Mouse (Mus musculus) ovary, postnatal 36 days (tissue): ENCODE data around the gene Spn.
"Not testable (repeated sequence)": the region's sequence is repeated elsewhere in the genome, so short reads cannot be mapped to it uniquely, and the experiment has no call there.

Experiments
- DNase-seq: peaks from one replicate; pipeline ENCODE4 v3.0.0; 2022; ENCODE audit warnings: low spot score, mixed read lengths

The Spn gene

DNA sequence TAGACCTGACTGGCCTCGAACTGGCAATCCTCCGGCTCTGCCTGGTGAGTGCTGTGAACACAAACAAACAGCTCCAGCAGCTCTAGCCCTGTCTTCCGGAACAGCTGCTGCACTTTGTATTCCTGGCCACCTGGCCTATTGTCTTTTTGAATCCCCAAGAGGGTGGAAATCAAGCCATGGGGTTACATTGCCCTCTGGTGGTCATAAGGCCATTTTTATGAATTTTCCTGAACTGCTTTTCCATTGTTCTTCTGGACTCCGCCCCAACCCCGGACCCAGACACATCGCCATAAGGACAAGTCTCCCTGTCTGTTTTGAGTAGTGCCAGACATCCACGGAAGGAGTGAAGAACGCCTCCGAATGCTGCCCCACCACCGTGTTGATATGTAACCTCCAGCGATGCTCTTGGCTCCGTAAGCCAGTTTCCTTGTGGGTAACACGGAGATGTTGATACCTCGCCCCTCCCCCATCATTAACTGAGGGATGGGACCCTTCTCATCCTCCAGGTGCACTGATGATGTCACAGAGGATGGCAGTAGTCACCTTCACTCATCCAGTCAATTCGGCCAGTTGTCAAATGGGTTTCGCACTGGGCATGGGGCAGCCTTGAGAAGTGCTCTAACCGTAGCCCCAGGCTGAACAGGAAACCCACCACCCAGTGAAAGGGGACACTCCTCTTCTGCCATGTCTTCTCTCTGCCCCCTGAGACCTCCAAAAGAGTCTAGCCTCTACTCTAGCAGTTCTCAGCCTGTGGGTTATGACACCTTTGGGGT is 32.9 kb downstream of the Spn start:
- DNase-seq = peak; percentile 44

DNA sequence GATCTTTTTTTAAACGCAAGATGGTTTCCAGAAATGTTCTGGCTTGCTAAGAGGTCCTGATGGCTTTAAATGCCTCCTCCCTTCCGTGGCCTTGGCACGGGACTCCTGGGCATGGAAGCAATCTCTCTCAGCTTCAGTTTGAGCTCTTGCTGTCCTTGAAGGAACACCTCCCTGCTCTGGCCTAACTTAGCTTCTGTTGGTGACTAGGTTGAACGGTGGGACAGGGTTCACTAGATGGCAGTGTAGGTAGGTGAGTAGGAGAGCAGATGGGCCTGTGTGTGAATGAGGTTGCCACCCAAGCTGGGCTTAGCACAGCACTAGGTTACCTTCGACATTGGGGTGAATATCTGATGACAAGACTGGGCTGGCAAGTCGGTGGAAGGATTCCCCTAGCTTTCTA is 33.7 kb downstream of the Spn start:
- no peak for DNase-seq

GRCm38 (mm10) chr7:127102148-127102547 is 35.5 kb downstream of the Spn start:
- DNase-seq = no peak

GRCm38 (mm10) chr7:127101451-127102016 is 36.1 kb downstream of the Spn start:
- no peak for DNase-seq

DNA sequence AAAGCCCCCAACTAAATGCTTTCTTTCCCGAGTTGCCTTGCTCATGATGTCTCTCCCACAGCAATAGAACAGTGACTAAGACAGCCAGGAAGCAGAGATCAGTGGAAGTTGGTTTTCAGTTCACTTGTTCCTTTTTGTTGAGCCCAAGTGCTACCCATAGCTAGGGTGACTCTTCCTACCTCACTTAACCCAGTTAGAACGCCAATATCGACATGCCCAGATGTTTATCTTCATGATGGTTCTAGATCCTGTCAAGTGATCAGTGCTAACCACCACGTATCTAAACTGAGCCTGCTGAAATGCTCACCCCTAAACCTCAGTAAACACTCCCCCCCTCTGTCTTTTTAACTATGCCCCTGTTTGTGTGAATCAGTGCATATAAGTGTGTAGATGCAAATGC is 38.1 kb downstream of the Spn start:
- DNase-seq = no peak

GRCm38 (mm10) chr7:127098950-127099349 is 38.7 kb downstream of the Spn start:
- no peak for DNase-seq

DNA sequence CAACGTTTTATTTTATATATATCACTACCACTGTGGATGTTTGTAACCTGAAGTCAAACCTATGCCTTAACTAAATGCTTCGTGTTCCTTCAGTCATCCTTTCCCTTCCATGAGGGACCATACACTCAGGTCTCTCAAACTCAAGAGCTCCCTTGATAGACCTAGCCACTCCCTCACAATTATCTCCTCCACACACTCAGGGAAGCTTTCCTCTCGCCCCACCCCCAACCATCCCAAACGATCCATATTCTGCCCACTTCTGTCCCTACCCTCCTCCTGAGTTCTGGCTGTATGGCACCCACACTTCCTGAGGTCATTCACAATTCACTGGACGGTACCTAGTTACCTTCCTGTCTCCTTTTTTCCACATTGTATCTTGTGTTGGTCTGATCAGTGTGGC is 39.1 kb downstream of the Spn start:
- DNase-seq = no peak

DNA sequence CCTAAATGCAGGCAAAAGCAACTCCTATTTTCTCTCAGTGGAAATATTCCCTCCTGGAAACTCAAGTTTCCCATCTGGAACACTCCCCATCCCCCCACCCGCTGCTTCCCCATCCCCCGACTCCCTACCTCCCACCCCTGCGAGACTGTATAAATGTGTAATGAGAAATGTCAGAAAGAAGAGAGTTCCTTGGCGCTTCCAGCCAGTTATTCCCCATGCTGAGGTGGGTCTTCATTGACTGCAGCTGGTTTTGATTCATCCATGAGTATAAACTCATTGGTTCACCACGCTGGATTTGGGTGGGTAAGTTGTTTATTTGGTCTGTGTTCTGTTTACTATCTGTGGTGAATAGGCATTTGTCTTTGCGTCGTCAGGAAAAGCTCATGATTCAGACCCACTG is 41.2 kb downstream of the Spn start:
- no peak for DNase-seq

DNA sequence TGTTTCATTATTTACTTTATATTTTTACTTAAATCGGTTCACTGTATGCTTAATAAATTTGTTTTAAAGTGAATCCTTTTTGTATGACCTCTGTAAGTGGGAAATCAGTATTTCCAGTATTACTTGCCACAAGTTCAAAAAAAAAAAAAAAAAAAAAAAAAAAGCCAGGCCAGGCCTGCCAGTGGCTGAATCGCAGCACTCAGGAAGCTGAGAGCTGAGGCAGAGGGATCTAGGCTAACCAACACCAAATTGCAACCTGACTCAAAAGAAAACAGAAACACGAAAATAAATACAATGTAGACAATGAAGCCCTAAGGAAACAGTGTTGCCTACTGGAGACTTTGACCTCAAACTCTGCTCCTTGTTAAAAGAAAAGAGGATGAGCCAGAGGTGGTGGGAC is 43.7 kb downstream of the Spn start:
- DNase-seq = no peak

GRCm38 (mm10) chr7:127091114-127091896 is 46.3 kb downstream of the Spn start, which contains the start of gene AI467606:
Gene AI467606, plus strand, starts transcription at chr7:127091359.
- peak; percentile 49 for DNase-seq

- no peak for DNase-seq
Observed at GRCm38 (mm10) chr7:127090154-127091113, 47.2 kb downstream of the Spn start.

DNA sequence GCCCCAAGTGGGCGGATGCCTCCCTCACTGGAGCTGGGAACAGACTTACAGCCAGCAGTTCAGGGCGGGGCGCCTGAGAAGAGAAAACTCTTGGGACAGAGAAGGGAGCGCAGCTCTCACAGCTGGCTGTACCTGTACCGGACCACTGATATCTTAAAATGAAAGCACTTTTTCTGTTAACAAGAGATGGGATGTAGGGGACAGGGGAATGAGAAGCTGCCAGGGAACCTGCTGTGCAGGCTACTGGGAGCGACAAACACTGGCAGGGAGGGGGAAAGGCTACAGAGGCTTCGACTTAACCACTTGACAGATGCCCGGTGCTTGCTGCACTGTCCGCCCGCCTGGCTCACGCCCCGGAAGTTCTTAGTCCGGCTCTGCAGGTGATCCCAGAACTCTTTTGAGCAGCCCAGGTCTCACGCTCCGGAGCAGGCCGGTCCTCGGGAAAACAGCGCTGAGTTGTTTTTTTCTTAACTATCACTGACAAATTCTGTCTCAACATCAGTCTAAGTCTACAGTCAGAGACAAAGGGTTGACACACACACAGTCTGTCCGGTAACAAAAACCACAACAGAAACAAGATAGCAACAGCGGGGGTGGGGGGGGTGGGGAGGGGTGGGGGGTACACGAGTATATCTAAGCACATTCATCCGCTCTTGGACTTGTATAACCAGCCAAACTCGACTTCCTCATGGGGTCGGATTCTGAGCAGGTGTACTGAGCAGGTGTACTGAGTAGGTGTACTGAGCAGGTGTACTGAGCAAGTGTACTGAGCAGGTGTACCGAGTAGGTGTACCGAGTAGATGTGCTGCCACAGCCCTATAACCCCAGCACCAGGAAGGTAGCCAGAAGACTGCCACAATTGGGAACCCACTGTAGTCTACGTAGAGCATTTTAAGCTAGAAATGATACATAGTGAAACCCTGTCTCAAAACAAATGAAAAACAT is 48.5 kb downstream of the Spn start:
- no peak for DNase-seq

- no peak for DNase-seq
Observed at GRCm38 (mm10) chr7:127088083-127088482, 49.5 kb downstream of the Spn start.

DNA sequence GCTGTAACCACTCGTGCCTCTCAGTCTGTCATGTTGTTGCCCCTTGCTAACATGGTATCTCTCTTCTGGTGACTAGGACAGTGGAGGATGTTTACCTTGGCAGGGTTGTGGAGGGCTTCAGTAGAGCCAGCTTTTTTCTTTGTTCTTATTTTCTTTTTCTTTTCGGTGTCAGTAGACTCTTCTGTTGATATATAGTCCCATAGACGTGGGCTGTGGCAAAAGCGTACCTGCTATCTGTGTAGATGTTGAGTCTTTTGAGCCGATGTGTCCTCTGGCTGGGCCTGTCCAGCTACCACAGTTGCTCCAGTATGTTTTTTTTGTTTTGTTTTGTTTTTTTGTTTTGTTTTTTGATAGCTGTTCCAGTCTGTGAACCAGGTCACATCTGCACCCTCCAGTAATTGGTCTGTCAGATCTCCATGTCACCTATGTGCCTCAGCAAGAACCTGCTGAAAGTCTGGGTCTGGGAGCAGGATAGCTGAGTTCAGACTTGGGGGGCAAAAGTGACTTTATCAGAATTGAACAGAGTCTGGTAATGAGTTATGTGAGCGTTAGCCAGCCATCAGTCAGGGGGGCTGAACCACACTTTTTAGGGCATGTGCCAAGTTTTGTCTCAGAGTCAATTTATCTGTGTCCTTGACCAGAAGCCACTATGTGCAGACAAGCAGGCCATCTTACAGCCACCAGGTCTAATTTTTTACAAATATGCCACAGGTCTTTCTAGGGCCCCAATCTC is 50.2 kb downstream of the Spn start, which contains the start of gene Zg16:
TSS of gene Zg16 (minus strand) at position 51 of the 733 bp plus-strand sequence.
- not testable (repeated sequence) for DNase-seq

GRCm38 (mm10) chr7:127085751-127086150 is 51.9 kb downstream of the Spn start:
- DNase-seq = not testable (repeated sequence)

DNA sequence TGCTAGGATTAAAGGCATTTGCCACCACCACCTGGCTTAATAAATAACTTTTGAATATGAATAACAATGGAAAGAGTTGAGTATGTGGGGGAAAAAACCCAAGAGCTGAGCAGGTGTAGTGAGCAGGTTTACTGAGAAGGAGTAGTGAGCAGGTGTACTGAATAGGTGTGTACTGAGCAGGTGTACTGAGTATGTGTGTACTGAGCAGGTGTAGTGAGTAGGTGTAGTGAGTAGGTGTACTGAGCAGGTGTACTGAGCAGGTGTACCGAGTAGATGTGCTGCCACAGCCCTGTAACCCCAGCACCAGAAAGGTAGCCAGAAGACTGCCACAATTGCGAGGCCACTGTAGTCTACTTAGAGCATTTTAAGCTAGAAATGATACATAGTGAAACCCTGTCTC is 52.8 kb downstream of the Spn start:
- DNase-seq = no peak

DNA sequence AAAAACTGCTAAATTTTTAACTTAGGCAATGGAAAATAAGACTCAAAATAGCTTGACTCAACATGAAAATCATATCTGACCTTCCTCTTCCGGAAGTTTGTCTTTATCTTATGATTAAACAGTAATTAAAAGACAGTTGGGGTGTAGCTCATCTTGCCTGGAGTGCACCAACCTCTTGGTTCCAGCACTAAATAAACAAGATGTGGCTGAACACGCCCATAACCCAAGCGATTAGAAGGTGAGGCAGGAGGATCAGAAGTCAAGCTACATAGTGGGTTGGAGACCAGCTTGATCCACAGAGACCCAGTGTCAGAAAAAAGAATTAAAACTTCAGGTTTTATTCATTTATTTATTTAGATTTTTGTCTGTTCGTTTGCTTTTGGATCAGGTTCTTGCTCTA is 53.9 kb downstream of the Spn start:
- DNase-seq = no peak

DNA sequence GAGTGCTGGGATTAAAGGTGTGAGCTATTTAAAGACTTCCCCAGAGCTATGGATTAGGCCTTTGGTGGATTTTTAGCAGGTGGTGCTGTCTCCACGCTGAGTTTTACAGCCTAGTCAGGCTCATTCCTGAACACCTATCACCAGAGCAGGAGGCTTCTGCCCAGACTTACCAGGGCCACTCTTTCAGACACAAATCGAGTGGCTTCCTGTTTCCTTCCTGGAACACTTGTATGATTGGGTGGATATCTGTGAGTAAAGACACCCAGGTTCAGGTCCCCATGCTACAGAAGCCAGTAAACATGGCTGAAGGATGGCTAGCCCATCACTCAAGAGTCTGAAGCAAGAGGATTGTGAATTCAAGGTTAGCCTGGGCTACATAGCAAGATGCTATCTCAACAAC is 54.6 kb downstream of the Spn start:
- no peak for DNase-seq

GRCm38 (mm10) chr7:127082271-127082670 is 55.4 kb downstream of the Spn start:
- DNase-seq = no peak
